Mouse (Mus musculus): ENCODE results near the gene Pxk. TPM values are rescaled to one million over a fixed set of nuclear protein-coding genes. Genes with fewer than 3 reads are reported as not detected.

Gene Pxk
- polyA plus RNA-seq (2012; rRNA removed) = 56.1 and 57.3 TPM in 2 replicates

GRCm38 (mm10) chr14:8097978-8098686 is at the start of gene Pxk:
TSS of gene Pxk (plus strand) at chr14:8098211.

DNA sequence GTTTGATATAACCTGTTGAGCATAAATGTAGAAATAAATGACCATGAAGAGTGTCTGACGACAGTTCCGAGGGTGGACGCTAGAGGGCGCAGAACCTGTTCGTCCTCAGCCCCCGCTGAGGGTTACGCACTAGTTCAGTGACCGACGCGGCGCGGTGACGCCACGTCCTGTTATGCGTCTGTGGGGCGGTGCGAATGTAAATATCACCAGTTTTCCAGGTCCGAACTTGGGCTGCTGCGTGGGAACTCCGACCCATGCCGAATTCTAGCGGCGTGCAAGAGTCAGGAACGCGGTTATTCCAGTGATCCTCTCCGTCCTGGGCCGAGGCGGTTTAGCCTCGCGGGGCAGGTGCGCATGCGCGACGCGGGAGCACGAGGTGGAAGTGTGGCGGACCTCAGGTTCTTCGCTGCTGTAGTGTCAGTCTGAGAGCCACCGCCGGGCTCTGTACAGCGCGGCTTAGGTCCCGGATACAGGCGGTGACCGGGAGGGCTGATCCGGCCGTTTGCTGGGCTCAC is 17.8 kb upstream of the Pxk start, which contains the start of gene Rpp14:
TSS of gene Rpp14 (plus strand) at position 203 of the 515 bp plus-strand sequence.

GRCm38 (mm10) chr14:8172507-8173410 is 74.7 kb downstream of the Pxk start, which contains the start of gene Pdhb:
TSS of gene Pdhb (minus strand) at chr14:8173025.

DNA sequence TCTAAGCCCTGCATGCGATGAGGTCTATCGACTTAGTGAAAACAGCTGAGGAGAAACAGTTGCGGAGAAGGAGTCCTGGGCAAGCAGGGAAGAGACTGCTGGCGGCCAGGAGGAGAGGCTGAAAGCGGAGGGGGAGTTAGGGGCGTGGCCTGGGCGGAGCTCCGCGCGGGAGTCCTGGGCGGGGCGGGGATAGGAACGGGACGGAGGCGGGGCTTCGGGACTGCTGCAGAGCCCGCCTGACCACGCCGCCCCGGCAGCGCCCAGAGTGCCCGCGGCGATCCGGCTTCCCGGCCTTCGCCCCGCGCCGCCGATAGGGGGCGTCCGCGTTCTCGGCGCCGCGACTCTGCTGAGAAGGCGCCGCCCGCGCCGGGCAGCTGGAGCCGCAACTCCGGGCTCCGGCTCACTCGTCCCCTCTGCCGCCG is 115.8 kb downstream of the Pxk start, which contains the start of gene Kctd6:
TSS of gene Kctd6 (plus strand) at position 338 of the 422 bp plus-strand sequence.

Other genes with a start within 250 kb of the Pxk start
- 0.15 and 0.20 TPM in 2 replicates for gene Gm45521, start 140.9 kb upstream of the Pxk start, polyA plus RNA-seq (2012; rRNA removed)
- gene Dnase1l3, start 103.6 kb upstream of the Pxk start, polyA plus RNA-seq (2012; rRNA removed) = 0.02 and 0.06 TPM in 2 replicates
- 14.9 and 16.6 TPM in 2 replicates for gene Abhd6, start 95.3 kb upstream of the Pxk start, polyA plus RNA-seq (2012; rRNA removed)
- 25.3 and 25.8 TPM in 2 replicates for gene Rpp14, start 17.8 kb upstream of the Pxk start, polyA plus RNA-seq (2012; rRNA removed)
- gene Pdhb, start 74.8 kb downstream of the Pxk start, polyA plus RNA-seq (2012; rRNA removed) = 202 and 212 TPM in 2 replicates
- 15.4 and 16.7 TPM in 2 replicates for gene Kctd6, start 115.9 kb downstream of the Pxk start, polyA plus RNA-seq (2012; rRNA removed)
- gene Acox2, start 161.1 kb downstream of the Pxk start, polyA plus RNA-seq (2012; rRNA removed) = not detected in 2 replicates
- gene Fam107a, start 219.8 kb downstream of the Pxk start, polyA plus RNA-seq (2012; rRNA removed) = 0.65 and 2.4 TPM in 2 replicates

Data from central nervous system, embryonic 14 days (tissue).